Mouse (Mus musculus) spleen, adult 18-20 months (tissue): ENCODE results near the gene Gm29582.
"Not testable (repeated sequence)": the region's sequence is repeated elsewhere in the genome, so short reads cannot be mapped to it uniquely, and the experiment has no call there.

Experiments
- DNase-seq, 2 experiments: peaks; one replicate each; pipeline ENCODE4 v3.0.0; 2022; ENCODE audit warnings: mixed read lengths in 2 of 2

Gm29582 gene

DNA sequence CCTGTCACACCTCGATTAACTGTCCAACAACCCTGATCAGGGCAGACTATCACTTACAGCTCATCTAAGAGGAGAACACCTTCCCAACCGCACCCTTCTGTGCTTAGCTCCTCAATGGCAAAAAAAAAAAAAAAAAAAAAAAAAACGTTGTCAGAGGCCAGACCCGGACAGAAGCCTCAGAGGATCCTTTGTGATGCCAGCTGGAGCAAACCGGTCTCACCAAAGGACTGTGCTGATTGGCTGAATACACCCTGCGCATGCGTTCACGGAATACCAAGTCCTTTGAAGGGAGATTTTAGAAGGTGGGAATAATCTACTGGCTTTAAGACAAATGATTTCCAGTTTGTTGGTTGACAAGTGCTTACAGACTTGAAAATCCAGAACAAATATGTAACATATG lies at the start of gene Gm29582:
Gene Gm29582, minus strand, starts transcription at position 101 of the 400 bp plus-strand sequence.
- DNase-seq = not testable (repeated sequence)
